Mouse (Mus musculus) ES-E14 (cell line): ENCODE results near the gene Ahdc1.

ENCODE experiments used
- CHD2 ChIP-seq: IDR thresholded peaks from 2 replicates; pipeline ENCODE4 v1.6.1; 2014; ENCODE audit warnings: mild to moderate bottlenecking, low read depth, low read length, inconsistent platforms
- ZNF384 ChIP-seq: IDR thresholded peaks from 2 replicates; pipeline ENCODE4 v1.6.1; 2012; ENCODE audit warnings: low read depth, low read length, inconsistent platforms

DNA sequence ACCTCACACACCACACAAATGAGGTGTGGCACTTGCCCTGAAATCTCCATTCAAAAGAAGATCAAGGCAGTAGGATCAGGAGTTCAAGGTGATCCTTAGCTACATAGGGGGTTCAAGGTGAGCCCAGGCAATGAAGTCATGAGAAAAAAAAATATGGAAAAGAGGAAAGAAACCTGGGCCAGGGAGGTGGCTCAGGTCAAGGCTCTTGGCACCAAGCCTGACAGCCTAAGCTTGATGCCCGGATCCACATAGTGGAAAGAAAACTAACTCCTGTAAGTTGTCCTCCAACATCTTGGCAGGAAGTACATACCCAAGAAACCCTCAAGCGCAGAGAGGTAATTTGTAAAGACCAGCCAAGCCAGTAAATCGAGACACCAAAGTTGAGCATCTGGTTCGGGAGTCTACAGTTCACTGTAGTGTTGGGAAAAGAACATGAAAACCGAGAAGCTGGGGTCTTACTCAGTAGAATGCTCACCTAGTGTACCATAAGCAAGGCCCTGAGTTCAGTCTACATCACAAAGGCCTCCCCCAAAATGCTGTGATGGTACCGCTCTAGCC, 71.2 kb downstream of the Ahdc1 start:
- TF ChIP-seq CHD2 = no peak
- TF ChIP-seq ZNF384 = no peak
